In genomic region chr1:24678205-24678917, GRCm38 (mm10) we compare ENCODE assay signal across 8 mouse cellular contexts. TPM values are rescaled to one million over a fixed set of nuclear protein-coding genes. Genes with fewer than 3 reads are reported as not detected.
DNase-seq lines count a peak whose midpoint lies in the region; ATAC-seq and TF ChIP-seq lines count a peak whose summit lies in the region.

TSS of gene Lmbrd1 (plus strand) at chr1:24678630.

- no peaks in the 10 kb centered on the region; the same call in 1 of the 2 replicates for H3K9me3 ChIP-seq in erythroblast, embryonic 14.5 days (ENCODE audit: control insufficient read depth, low read length)
- no peaks in the 10 kb centered on the region for H3K9me3 ChIP-seq in heart, embryonic 11.5 days (replicated peaks; ENCODE audit: control insufficient read depth, low read length)
- H3K9me3 ChIP-seq in kidney, embryonic 16.5 days (ENCODE audit: low read length): no peaks in the 10 kb centered on the region

- peaks cover 33% of the 10 kb centered on the region for H3K79me2 ChIP-seq in C2C12 (ENCODE audit: control insufficient read depth, insufficient read depth)
- H3K79me2 ChIP-seq in liver, adult 2 months (ENCODE audit: control insufficient read depth, insufficient read depth, low read length): peaks cover 3% of the 10 kb centered on the region; the same call in 1 of the 2 replicates
- H3K79me2 ChIP-seq in myocyte (ENCODE audit: control insufficient read depth, insufficient read depth): peaks cover 23% of the 10 kb centered on the region

- H3K4me2 ChIP-seq in heart, embryonic 11.5 days: peak within 1 kb of the TSS; percentile 79
- H3K4me2 ChIP-seq in kidney, embryonic 16.5 days (replicated peaks; ENCODE audit: low read depth, low read length): peak within 1 kb of the TSS; percentile 73
- H3K4me2 ChIP-seq in myocyte (ENCODE audit: low read depth): peak within 1 kb of the TSS; percentile 97

- peaks cover 24% of the 10 kb centered on the region for H3K4me1 ChIP-seq in erythroblast, embryonic 14.5 days (ENCODE audit: control insufficient read depth)
- peaks cover 6% of the 10 kb centered on the region; the same call in 1 of the 2 replicates for H3K4me1 ChIP-seq in heart, embryonic 11.5 days (ENCODE audit: control insufficient read depth, insufficient read depth, low read length)
- H3K4me1 ChIP-seq in kidney, embryonic 16.5 days (ENCODE audit: insufficient read depth, low read length): peaks cover 4% of the 10 kb centered on the region; the same call in 1 of the 2 replicates
- peaks cover 5% of the 10 kb centered on the region for H3K4me1 ChIP-seq in liver, adult 2 months (ENCODE audit: control insufficient read depth, insufficient read depth, low read length)

- peak; percentile 96 for TF ChIP-seq CTCF in C2C12 (IDR thresholded peaks at IDR 0.05; ENCODE audit: control insufficient read depth, insufficient read depth, insufficient read length)
- peak; percentile 88 for TF ChIP-seq CTCF in brain, embryonic 14.5 days (IDR thresholded peaks at IDR 0.05; ENCODE audit: borderline replicate concordance, extremely low read depth, insufficient read depth, insufficient read length)
- peak; percentile 72 for TF ChIP-seq CTCF in liver, adult 2 months (IDR thresholded peaks at IDR 0.05; ENCODE audit: low read depth, low read length)

- WGBS in heart, embryonic 11.5 days (ENCODE audit: insufficient replicate concordance): 2% methylated on average over 52 of the region's 54 CpGs
- WGBS in kidney, embryonic 16.5 days: 1% methylated on average over 53 of the region's 54 CpGs
- under 1% methylated on average over 54 of the region's 54 CpGs for WGBS in liver, adult 2 months

- peak; percentile 96 for DNase-seq in brain, embryonic 14.5 days (ENCODE audit: low read depth)
- peak; percentile 88 for DNase-seq in liver, adult 2 months (ENCODE audit: extremely low read depth, low read depth, low spot score)
- DNase-seq in splenic B cell, adult 2 months (ENCODE audit: low read depth, low spot score): peak; percentile 97

- H3K9ac ChIP-seq in heart, embryonic 11.5 days (ENCODE audit: low read depth, low read length): peak within 1 kb of the TSS; percentile 75
- H3K9ac ChIP-seq in kidney, embryonic 16.5 days (replicated peaks; ENCODE audit: low read length): peak within 1 kb of the TSS; percentile 92
- peak within 1 kb of the TSS; percentile 85 for H3K9ac ChIP-seq in liver, adult 2 months (ENCODE audit: low read depth, low read length)

- H3ac ChIP-seq in C2C12 (ENCODE audit: control insufficient read depth, insufficient read length, low read depth) (peak within 1 kb of the TSS; percentile 87), myocyte (ENCODE audit: control insufficient read depth, insufficient read length) (peak within 1 kb of the TSS; percentile 34)

- peak; percentile 31; the same call in 1 of the 2 replicates for TF ChIP-seq POLR2A in brain, embryonic 14.5 days (IDR thresholded peaks at IDR 0.05; ENCODE audit: borderline replicate concordance, extremely low read depth, insufficient read depth, insufficient read length, poor library complexity, severe bottlenecking)
- TF ChIP-seq POLR2A in liver, adult 2 months (IDR thresholded peaks at IDR 0.05; ENCODE audit: extremely low read depth, insufficient read depth, low read length): peak; percentile 50; the same call in 1 of the 2 replicates
- TF ChIP-seq POLR2A in myocyte (IDR thresholded peaks at IDR 0.05; ENCODE audit: insufficient read length, low read depth): peak; percentile 95

- H3K79me3 ChIP-seq in C2C12 (ENCODE audit: low read depth): peaks cover 10% of the 10 kb centered on the region

- peak within 1 kb of the TSS; percentile 69 for H3K4me3 ChIP-seq in C2C12 (ENCODE audit: insufficient read depth, poor library complexity, severe bottlenecking)
- peak within 1 kb of the TSS; percentile 72 for H3K4me3 ChIP-seq in erythroblast, embryonic 14.5 days (replicated peaks)
- H3K4me3 ChIP-seq in heart, embryonic 11.5 days (ENCODE audit: low read depth, low read length): peak within 1 kb of the TSS; percentile 79
- H3K4me3 ChIP-seq in kidney, embryonic 16.5 days (ENCODE audit: low read length): peak within 1 kb of the TSS; percentile 90
- peak within 1 kb of the TSS; percentile 76 for H3K4me3 ChIP-seq in liver, adult 2 months (ENCODE audit: insufficient read depth, low read depth, low read length)
- H3K4me3 ChIP-seq in myocyte: peak within 1 kb of the TSS; percentile 83

- H3K36me3 ChIP-seq in C2C12 (ENCODE audit: control insufficient read depth, insufficient read depth) (no peaks in the 10 kb centered on the region), myocyte (ENCODE audit: control insufficient read depth, insufficient read depth) (no peaks in the 10 kb centered on the region)
- H3K36me3 ChIP-seq in erythroblast, embryonic 14.5 days (ENCODE audit: control insufficient read depth): no peaks in the 10 kb centered on the region
- no peaks in the 10 kb centered on the region for H3K36me3 ChIP-seq in heart, embryonic 11.5 days (ENCODE audit: control insufficient read depth, insufficient read depth, low read length)
- H3K36me3 ChIP-seq in kidney, embryonic 16.5 days (ENCODE audit: insufficient read depth, low read length): no peaks in the 10 kb centered on the region
- H3K36me3 ChIP-seq in liver, adult 2 months (ENCODE audit: control insufficient read depth, insufficient read depth, low read length): no peaks in the 10 kb centered on the region
- peaks cover 3% of the 10 kb centered on the region; the same call in 1 of the 2 replicates for H3K36me3 ChIP-seq in splenic B cell, adult 2 months (ENCODE audit: control insufficient read depth, insufficient read depth, low read length, poor library complexity, severe bottlenecking)

- H3K27me3 ChIP-seq in C2C12 (ENCODE audit: control insufficient read depth, insufficient read depth, insufficient read length) (no peaks in the 10 kb centered on the region), myocyte (ENCODE audit: control insufficient read depth, insufficient read depth, insufficient read length) (no peaks in the 10 kb centered on the region)
- no peaks in the 10 kb centered on the region for H3K27me3 ChIP-seq in erythroblast, embryonic 14.5 days (ENCODE audit: control insufficient read depth)
- no peaks in the 10 kb centered on the region for H3K27me3 ChIP-seq in heart, embryonic 11.5 days (ENCODE audit: control insufficient read depth, insufficient read depth, low read length)
- no peaks in the 10 kb centered on the region for H3K27me3 ChIP-seq in kidney, embryonic 16.5 days (ENCODE audit: insufficient read depth, low read length)
- H3K27me3 ChIP-seq in liver, adult 2 months (ENCODE audit: control insufficient read depth, insufficient read depth, low read length): no peaks in the 10 kb centered on the region
- H3K27me3 ChIP-seq in splenic B cell, adult 2 months (ENCODE audit: control insufficient read depth, insufficient read depth, low read length, poor library complexity, severe bottlenecking): no peaks in the 10 kb centered on the region

- peak; percentile 92 for ATAC-seq in heart, embryonic 11.5 days (replicated peaks; ENCODE audit: insufficient number of reproducible peaks, low FRiP score, low TSS enrichment)
- peak; percentile 96 for ATAC-seq in kidney, embryonic 16.5 days (ENCODE audit: low FRiP score, low TSS enrichment)

- H3K27ac ChIP-seq in heart, embryonic 11.5 days (ENCODE audit: low read depth, low read length): peak within 1 kb of the TSS; percentile 76
- peak within 1 kb of the TSS; percentile 76 for H3K27ac ChIP-seq in kidney, embryonic 16.5 days (ENCODE audit: low read length)
- peak within 1 kb of the TSS; percentile 70 for H3K27ac ChIP-seq in liver, adult 2 months (replicated peaks; ENCODE audit: insufficient read depth, low read depth, low read length)

TF ChIP-seq in C2C12, 6 proteins besides CTCF, POLR2A, EP300 and RAD21:
- TF ChIP-seq CEBPB (IDR thresholded peaks at IDR 0.05; ENCODE audit: low read depth) (peak; percentile 70), USF1 (IDR thresholded peaks at IDR 0.05; ENCODE audit: low read depth) (peak; percentile 94), MYOD1 (IDR thresholded peaks at IDR 0.05; ENCODE audit: control insufficient read depth, insufficient read length, low read depth) (no peak), MAX (IDR thresholded peaks at IDR 0.05) (peak; percentile 56), MYOG (IDR thresholded peaks at IDR 0.05; ENCODE audit: control insufficient read depth, extremely low read depth, insufficient read length) (no peak)
TF ChIP-seq in C2C12: peak in this region for 3.

TF ChIP-seq in myocyte, 11 proteins besides CTCF, POLR2A, EP300 and RAD21:
- TF ChIP-seq TCF3 (IDR thresholded peaks at IDR 0.05; ENCODE audit: insufficient read length, low read depth) (no peak), USF1 (IDR thresholded peaks at IDR 0.05; ENCODE audit: low read depth) (peak; percentile 93), E2F4 (IDR thresholded peaks at IDR 0.05; ENCODE audit: insufficient read depth) (no peak), SRF (IDR thresholded peaks at IDR 0.05; ENCODE audit: control insufficient read depth, insufficient read length, low read depth) (peak; percentile 49), MAX (IDR thresholded peaks at IDR 0.05; ENCODE audit: low read depth) (no peak), REST (IDR thresholded peaks at IDR 0.05; ENCODE audit: insufficient read depth, insufficient read length) (no peak), MYOD1 (IDR thresholded peaks at IDR 0.05; ENCODE audit: control insufficient read depth in 1 of 3, insufficient read length in 2 of 3, low read depth in 2 of 3) (peak in 2 of 3 experiments; percentile 33 to 57), CEBPB (IDR thresholded peaks at IDR 0.05; ENCODE audit: insufficient read depth, poor library complexity, severe bottlenecking) (peak; percentile 75), TCF12 (IDR thresholded peaks at IDR 0.05; ENCODE audit: insufficient read depth, poor library complexity, severe bottlenecking) (no peak), MYOG (IDR thresholded peaks at IDR 0.05; ENCODE audit: control insufficient read depth in 1 of 3, insufficient read depth in 1 of 3, insufficient read length in 2 of 3, low read depth in 2 of 3) (peak in 2 of 3 experiments; percentile 66 to 69), POLR2AphosphoS2 (IDR thresholded peaks at IDR 0.05; ENCODE audit: insufficient read length, low read depth) (peak; percentile 93)

RNA-seq across cellular contexts. Expression of gene Lmbrd1, which starts in this region (rescaled TPM):
- polyA plus RNA-seq in C2C12 (2012; fragmentation: generic; extraction: Trizol) (13.4 TPM), myocyte (2012; fragmentation: generic; extraction: Trizol) (26.6 TPM)
- 33.8 and 35.7 TPM in 2 replicates for polyA plus RNA-seq in brain, embryonic 14.5 days (2012; rRNA removed)
- polyA plus RNA-seq in erythroblast, embryonic 14.5 days (2012): 0.02 and 0.15 TPM in 2 replicates
- polyA plus RNA-seq in heart, embryonic 11.5 days (2014; fragmentation: Nextera tagmentation; extraction: Ambion mirVana): 21.9 and 28.3 TPM in 2 replicates
- 34.2 and 40.9 TPM in 2 replicates for polyA plus RNA-seq in kidney, embryonic 16.5 days (2015; fragmentation: Nextera tagmentation; extraction: Ambion mirVana)
- total RNA-seq in liver, adult 2 months (2014; rRNA removed): 70.9 and 75.6 TPM in 2 replicates
- polyA plus RNA-seq in liver, adult 2 months (2012; rRNA removed): 29.6 and 29.7 TPM in 2 replicates

Comparison
In these comparisons a context has a peak if more than half of its experiments do, and no peak if none do; other contexts are left out.
1. Peak in every context shown above with its lines: DNase-seq, ATAC-seq, H3K4me3 ChIP-seq and H3K27ac ChIP-seq.
2. RNA of gene Lmbrd1 (polyA plus RNA-seq): 34.2 to 40.9 TPM in kidney, embryonic 16.5 days, 33.8 to 35.7 TPM in brain, embryonic 14.5 days, 29.6 to 29.7 TPM in liver, adult 2 months, 26.6 TPM in myocyte (single experiment), 21.9 to 28.3 TPM in heart, embryonic 11.5 days and 13.4 TPM in C2C12 (single experiment); 0.02 to 0.15 TPM in erythroblast, embryonic 14.5 days; every median in the first group is over 10 times any median in the second.
3. POLR2A ChIP-seq: peak in every context shown above with its lines; median percentile 95 in myocyte; 50 in liver, adult 2 months; 31 in brain, embryonic 14.5 days.